Mouse (Mus musculus): ENCODE measurements around the gene Med22. TPM values are rescaled to one million over a fixed set of nuclear protein-coding genes. Genes with fewer than 3 reads are reported as not detected.
A peak's percentile ranks its signal among the peaks of the same experiment; 100 is the strongest.

Gene Med22
- total and polyA plus RNA-seq, 2 experiments from 2014 or later: 119 to 144 TPM

DNA sequence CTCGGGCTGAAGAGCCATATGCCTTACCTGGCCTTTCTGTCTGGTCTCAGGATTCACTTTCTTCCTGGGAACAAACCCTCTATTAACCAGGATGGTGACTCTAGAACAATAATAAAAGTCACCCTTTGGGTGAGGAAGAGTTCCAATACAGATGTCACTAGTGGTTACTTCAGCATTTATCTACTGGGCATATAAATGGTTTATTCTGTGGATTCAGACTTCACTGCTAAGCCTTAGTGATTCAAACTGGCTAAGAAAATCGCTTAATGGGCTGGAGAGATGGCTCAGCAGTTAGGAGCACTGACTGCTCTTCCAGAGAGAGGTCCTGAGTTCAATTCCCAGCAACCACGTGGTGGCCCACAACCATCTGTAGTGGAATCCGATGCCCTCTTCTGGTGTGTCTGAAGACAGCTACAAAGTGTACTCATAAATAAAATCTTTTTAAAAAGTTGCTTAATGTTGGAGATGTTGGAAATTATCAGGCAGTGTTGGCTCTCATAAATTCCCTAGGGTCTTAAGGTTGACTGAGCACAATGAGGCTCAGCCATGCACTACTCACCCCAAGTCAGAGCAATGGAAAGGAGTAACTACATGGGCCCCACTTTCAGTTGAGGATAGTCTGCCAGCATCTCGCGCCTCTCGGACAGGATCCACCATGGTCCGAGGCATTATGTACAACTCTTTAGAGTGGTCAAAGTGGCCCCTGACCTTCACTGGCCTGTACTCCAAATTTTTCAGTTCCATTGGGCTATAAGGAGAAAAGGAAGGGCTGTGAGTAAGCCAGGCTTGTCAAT lies 3.9 kb upstream of the Med22 start:
- Histone ChIP-seq H3K36me3 (ENCODE audit: insufficient read depth, low read length) (peaks cover 34% of the 10 kb centered on the region), H3K4me1 (ENCODE audit: insufficient read depth, low read length) (peaks cover 27% of the 10 kb centered on the region), H3K4me3 (ENCODE audit: low read depth, low read length) (no peak overlapping the region), H3K9me3 (ENCODE audit: low read length) (no peaks in the 10 kb centered on the region), H3K27ac (ENCODE audit: low read depth, low read length) (no peak overlapping the region), H3K9ac (replicated peaks; ENCODE audit: low read length, poor library complexity, severe bottlenecking) (no peak overlapping the region), H3K4me2 (ENCODE audit: low read depth, low read length, poor library complexity, severe bottlenecking) (no peak overlapping the region), H3K27me3 (ENCODE audit: insufficient read depth, low read length) (no peaks in the 10 kb centered on the region)
- WGBS: 66% methylated on average over 8 of the region's 8 CpGs
- peak; percentile 22; the same call in 1 of the 2 replicates for TF ChIP-seq CTCF (IDR thresholded peaks at IDR 0.05)
- ATAC-seq (ENCODE audit: low FRiP score): no peak
- no peak for DNase-seq (ENCODE audit: low spot score)

DNA sequence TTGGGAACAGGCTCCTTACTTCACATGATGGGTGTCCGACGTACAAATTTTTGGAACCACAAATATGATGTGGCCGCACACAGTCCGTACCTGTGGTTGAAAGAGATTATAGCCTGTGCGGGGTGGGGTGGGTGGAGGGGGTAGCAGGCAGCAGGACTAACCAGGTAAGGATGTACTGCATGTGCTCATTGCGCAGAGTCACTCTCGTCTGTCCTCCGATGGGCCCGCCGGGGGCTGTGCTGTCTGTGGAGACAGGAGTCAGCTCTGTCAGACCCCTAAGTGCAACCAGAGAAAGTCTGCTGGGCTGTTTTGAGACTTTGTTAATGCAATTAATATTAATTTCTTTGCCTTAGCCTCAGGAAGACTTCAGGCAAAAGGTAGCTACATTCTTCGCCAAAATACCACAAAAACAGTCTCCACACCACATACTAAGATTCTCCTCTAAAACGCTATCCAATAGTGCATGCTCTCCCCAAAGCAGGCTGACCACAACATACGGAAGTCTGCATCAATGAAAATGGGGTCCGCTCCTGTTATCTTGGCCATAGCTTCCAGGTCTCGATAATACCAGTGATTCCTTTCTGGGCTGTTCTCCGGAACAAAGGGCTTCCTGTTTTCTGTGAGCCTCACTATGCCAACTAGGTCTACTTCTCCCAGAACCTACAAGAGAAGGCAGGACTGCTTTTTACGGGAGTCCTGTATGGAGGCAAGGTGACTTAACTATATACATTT lies 3.1 kb upstream of the Med22 start:
- no peaks in the 10 kb centered on the region for H3K27me3 ChIP-seq (ENCODE audit: insufficient read depth, low read length)
- H3K9ac ChIP-seq (replicated peaks; ENCODE audit: low read length, poor library complexity, severe bottlenecking): no peak overlapping the region
- peaks cover 34% of the 10 kb centered on the region for H3K4me1 ChIP-seq (ENCODE audit: insufficient read depth, low read length)
- no peak overlapping the region for H3K27ac ChIP-seq (ENCODE audit: low read depth, low read length)
- DNase-seq (ENCODE audit: low spot score) (no peak), ATAC-seq (ENCODE audit: low FRiP score) (no peak)
- H3K9me3 ChIP-seq (ENCODE audit: low read length): no peaks in the 10 kb centered on the region
- peaks cover 28% of the 10 kb centered on the region for H3K36me3 ChIP-seq (ENCODE audit: insufficient read depth, low read length)
- TF ChIP-seq CTCF (IDR thresholded peaks at IDR 0.05): no peak
- no peak overlapping the region for H3K4me2 ChIP-seq (ENCODE audit: low read depth, low read length, poor library complexity, severe bottlenecking)
- 86% methylated on average over 17 of the region's 17 CpGs for WGBS
- H3K4me3 ChIP-seq (ENCODE audit: low read depth, low read length): no peak overlapping the region

DNA sequence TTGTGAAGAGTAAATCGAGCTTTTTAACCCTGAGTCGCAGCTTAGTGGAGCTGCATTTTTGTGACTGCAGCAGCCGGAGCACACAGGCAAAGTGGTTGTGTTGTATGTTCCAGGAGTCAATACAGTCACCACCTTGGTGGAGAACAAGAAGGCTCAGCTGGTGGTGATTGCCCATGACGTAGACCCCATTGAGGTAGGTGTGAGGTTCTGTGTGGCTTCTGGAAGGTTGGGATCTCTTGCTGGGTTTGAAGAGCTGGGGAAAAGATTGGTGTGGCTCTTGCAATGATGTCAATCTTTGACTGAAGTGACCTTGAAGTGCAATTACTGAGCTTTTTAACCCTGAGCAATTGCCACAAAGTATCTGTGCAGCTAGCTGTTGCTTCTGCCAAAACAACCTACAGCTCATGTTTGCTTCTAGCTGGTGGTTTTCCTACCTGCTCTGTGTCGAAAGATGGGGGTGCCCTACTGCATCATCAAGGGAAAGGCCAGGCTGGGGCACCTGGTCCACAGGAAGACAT lies 1.8 kb upstream of the Med22 start:
- Histone ChIP-seq H3K36me3 (ENCODE audit: insufficient read depth, low read length) (peaks cover 29% of the 10 kb centered on the region), H3K27ac (ENCODE audit: low read depth, low read length) (no peak overlapping the region), H3K27me3 (ENCODE audit: insufficient read depth, low read length) (no peaks in the 10 kb centered on the region), H3K4me1 (ENCODE audit: insufficient read depth, low read length) (peaks cover 26% of the 10 kb centered on the region), H3K9me3 (ENCODE audit: low read length) (no peaks in the 10 kb centered on the region), H3K4me2 (ENCODE audit: low read depth, low read length, poor library complexity, severe bottlenecking) (peak overlapping the region; percentile 96; the same call in 1 of the 2 replicates), H3K9ac (replicated peaks; ENCODE audit: low read length, poor library complexity, severe bottlenecking) (0 out of 2 replicates have a peak overlapping the region, but pooled peaks have one; percentile 94), H3K4me3 (ENCODE audit: low read depth, low read length) (peak overlapping the region; percentile 83; the same call in 1 of the 2 replicates)
- ATAC-seq (ENCODE audit: low FRiP score): no peak
- no peak for TF ChIP-seq CTCF (IDR thresholded peaks at IDR 0.05)
- DNase-seq (ENCODE audit: low spot score): no peak
- 74% methylated on average over 5 of the region's 5 CpGs for WGBS

DNA sequence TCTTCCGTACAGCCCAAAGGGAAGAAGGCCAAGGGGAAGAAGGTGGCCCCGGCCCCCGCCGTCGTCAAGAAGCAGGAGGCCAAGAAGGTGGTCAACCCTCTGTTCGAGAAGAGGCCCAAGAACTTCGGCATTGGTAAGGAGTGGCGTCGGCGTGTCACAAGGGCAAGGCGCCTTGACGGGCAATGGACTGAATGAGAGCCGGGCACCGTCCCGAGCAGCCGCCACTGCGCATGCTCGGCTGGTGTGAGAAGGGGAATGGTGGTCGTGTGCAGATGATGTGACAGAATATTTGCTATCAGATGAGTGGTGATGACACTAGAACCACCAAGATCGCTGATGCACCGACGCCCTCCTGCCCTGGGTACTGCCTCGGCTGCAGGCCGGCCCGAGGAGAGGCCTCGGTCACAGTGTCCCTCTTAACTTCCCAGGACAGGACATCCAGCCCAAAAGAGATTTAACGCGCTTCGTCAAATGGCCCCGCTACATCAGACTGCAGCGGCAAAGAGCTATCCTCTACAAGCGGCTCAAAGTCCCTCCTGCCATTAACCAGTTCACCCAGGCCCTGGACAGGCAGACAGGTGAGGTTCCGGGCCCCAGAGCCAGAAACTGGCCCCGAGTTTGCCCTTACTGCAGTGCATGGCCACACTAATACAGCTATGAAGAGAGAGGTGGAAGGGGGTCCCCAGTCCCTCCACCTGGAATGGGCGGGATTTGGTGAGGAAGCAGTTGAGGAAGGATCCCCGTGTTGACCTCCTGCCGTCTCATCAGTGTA lies 703 bp upstream of the Med22 start:
- WGBS: under 1% methylated on average over 33 of the region's 37 CpGs
- Histone ChIP-seq H3K9ac (replicated peaks; ENCODE audit: low read length, poor library complexity, severe bottlenecking) (peak overlapping the region; percentile 94), H3K36me3 (ENCODE audit: insufficient read depth, low read length) (peaks cover 37% of the 10 kb centered on the region), H3K4me2 (ENCODE audit: low read depth, low read length, poor library complexity, severe bottlenecking) (peak overlapping the region; percentile 96), H3K4me3 (ENCODE audit: low read depth, low read length) (peak overlapping the region; percentile 83), H3K4me1 (ENCODE audit: insufficient read depth, low read length) (peaks cover 22% of the 10 kb centered on the region), H3K9me3 (ENCODE audit: low read length) (no peaks in the 10 kb centered on the region), H3K27ac (ENCODE audit: low read depth, low read length) (peak overlapping the region; percentile 94), H3K27me3 (ENCODE audit: insufficient read depth, low read length) (no peaks in the 10 kb centered on the region)
- TF ChIP-seq CTCF (IDR thresholded peaks at IDR 0.05): no peak
- peak; percentile 76 for ATAC-seq (ENCODE audit: low FRiP score)
- peak; percentile 85 for DNase-seq (ENCODE audit: low spot score)

DNA sequence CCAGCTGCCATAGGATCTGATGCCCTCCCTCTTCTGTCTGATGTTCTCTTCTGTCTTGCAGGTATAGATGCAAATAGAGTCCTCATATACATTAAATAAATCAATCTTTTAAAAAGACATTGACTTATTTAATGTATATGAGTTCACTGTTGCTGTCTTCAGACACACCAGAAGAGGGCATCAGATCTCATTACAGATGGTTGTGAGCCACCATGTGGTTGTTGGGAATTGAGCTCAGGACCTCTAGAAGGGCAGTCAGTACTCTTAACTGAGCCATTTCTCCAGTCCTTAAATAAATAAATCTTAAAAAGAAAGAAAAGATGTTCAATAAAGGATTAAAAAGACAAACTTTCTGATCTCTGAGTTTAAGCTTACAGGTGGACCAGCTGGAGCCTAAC lies 1.1 kb downstream of the Med22 start:
- TF ChIP-seq CTCF (IDR thresholded peaks at IDR 0.05): peak; percentile 57
- peak overlapping the region; percentile 83 for H3K4me3 ChIP-seq (ENCODE audit: low read depth, low read length)
- no peaks in the 10 kb centered on the region for H3K9me3 ChIP-seq (ENCODE audit: low read length)
- no peak for ATAC-seq (ENCODE audit: low FRiP score)
- peaks cover 14% of the 10 kb centered on the region; the same call in 1 of the 2 replicates for H3K4me1 ChIP-seq (ENCODE audit: insufficient read depth, low read length)
- H3K36me3 ChIP-seq (ENCODE audit: insufficient read depth, low read length): peaks cover 44% of the 10 kb centered on the region
- H3K9ac ChIP-seq (replicated peaks; ENCODE audit: low read length, poor library complexity, severe bottlenecking): peak overlapping the region; percentile 77
- no peak for DNase-seq (ENCODE audit: low spot score)
- peak overlapping the region; percentile 94; the same call in 1 of the 2 replicates for H3K27ac ChIP-seq (ENCODE audit: low read depth, low read length)
- H3K4me2 ChIP-seq (ENCODE audit: low read depth, low read length, poor library complexity, severe bottlenecking): peak overlapping the region; percentile 82
- no peaks in the 10 kb centered on the region for H3K27me3 ChIP-seq (ENCODE audit: insufficient read depth, low read length)

Data from midbrain, postnatal 0 days (tissue).